Comparison of ENCODE assay signal across 8 mouse cellular contexts in the genomic region with DNA sequence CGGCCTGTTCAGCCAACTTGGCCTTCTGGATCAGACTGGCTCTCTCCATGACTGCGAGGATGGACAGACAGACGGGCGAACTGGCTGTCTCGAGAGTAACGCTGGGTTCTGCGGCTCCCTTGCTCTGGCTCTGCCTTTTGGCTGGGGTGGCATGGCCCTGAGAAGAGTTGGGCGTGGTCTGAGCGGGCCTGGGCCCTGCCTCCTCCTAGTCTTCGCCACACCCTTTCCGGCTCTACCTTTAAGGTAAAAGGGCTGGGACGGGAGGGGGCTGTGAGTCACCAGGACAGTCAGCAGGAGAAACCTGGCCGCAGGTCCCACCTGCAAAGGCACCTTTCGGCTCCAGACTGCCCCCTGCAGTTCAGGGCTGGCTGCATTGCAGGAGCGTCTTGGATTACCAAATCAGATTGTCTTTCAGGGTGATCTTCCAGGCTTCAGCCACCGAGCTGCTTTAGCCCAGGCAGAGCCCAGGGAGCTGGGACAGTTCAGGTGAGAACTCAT. TPM values are rescaled to one million over a fixed set of nuclear protein-coding genes. Genes with fewer than 3 reads are reported as not detected.
DNase-seq lines count a peak whose midpoint lies in the region; ATAC-seq lines count a peak whose summit lies in the region.

A gene (minus strand): TSS at position 448 of the 498 bp plus-strand sequence.

- H3K36me3 ChIP-seq in heart, embryonic 10.5 days: peaks cover 24% of the 10 kb centered on the region
- H3K36me3 ChIP-seq in heart, embryonic 15.5 days: peaks cover 14% of the 10 kb centered on the region; the same call in 1 of the 2 replicates
- 0 out of 2 replicates have a peak, but pooled peaks cover 4% of the 10 kb centered on the region for H3K36me3 ChIP-seq in stomach, embryonic 16.5 days (ENCODE audit: control insufficient read depth, insufficient read depth, low read length)

- no peak within 1 kb of the TSS for H3K27ac ChIP-seq in heart, embryonic 10.5 days
- H3K27ac ChIP-seq in heart, embryonic 15.5 days: peak within 1 kb of the TSS; percentile 21; the same call in 1 of the 2 replicates
- peak within 1 kb of the TSS; percentile 87 for H3K27ac ChIP-seq in stomach, embryonic 16.5 days (ENCODE audit: low read length)

- no peak within 1 kb of the TSS; the same call in 1 of the 2 replicates for H3K9ac ChIP-seq in heart, embryonic 15.5 days
- H3K9ac ChIP-seq in stomach, embryonic 16.5 days (ENCODE audit: low read length): peak within 1 kb of the TSS; percentile 66

- H3K9me3 ChIP-seq in heart, embryonic 10.5 days: no peaks in the 10 kb centered on the region
- no peaks in the 10 kb centered on the region for H3K9me3 ChIP-seq in heart, embryonic 15.5 days (replicated peaks)
- H3K9me3 ChIP-seq in stomach, embryonic 16.5 days (replicated peaks; ENCODE audit: control insufficient read depth, low read length): no peaks in the 10 kb centered on the region

- H3K27me3 ChIP-seq in heart, embryonic 10.5 days (ENCODE audit: insufficient read depth, poor library complexity, severe bottlenecking): peaks cover 58% of the 10 kb centered on the region
- peaks cover 39% of the 10 kb centered on the region for H3K27me3 ChIP-seq in heart, embryonic 15.5 days
- H3K27me3 ChIP-seq in stomach, embryonic 16.5 days (ENCODE audit: control insufficient read depth, insufficient read depth, low read length): peaks cover 12% of the 10 kb centered on the region

- DNase-seq in heart, embryonic 10.5 days (ENCODE audit: low spot score): no peak
- no peak for DNase-seq in heart, adult 8-10 months (ENCODE audit: low spot score)
- peak; percentile 60 to 77 for DNase-seq in cerebellum, postnatal 25 days
- peak; percentile 82 for DNase-seq in kidney, postnatal 10 days
- DNase-seq in lung, postnatal 36 days: peak; percentile 91
- no peak for DNase-seq in layer of hippocampus, postnatal 36 days

- H3K4me1 ChIP-seq in heart, embryonic 10.5 days: peaks cover 22% of the 10 kb centered on the region
- H3K4me1 ChIP-seq in heart, embryonic 15.5 days (replicated peaks): peaks cover 19% of the 10 kb centered on the region
- peaks cover 22% of the 10 kb centered on the region for H3K4me1 ChIP-seq in stomach, embryonic 16.5 days (ENCODE audit: control insufficient read depth, insufficient read depth, low read length)

- ATAC-seq in heart, embryonic 15.5 days (replicated peaks; ENCODE audit: insufficient number of reproducible peaks, insufficient read depth, low FRiP score, low read depth): no peak
- peak; percentile 75 for ATAC-seq in stomach, embryonic 16.5 days (ENCODE audit: insufficient read depth, low FRiP score)

- H3K4me2 ChIP-seq in heart, embryonic 15.5 days: peak within 1 kb of the TSS; percentile 61
- H3K4me2 ChIP-seq in stomach, embryonic 16.5 days (ENCODE audit: low read depth, low read length): peak within 1 kb of the TSS; percentile 41

- H3K4me3 ChIP-seq in heart, embryonic 10.5 days: peak within 1 kb of the TSS; percentile 45
- H3K4me3 ChIP-seq in heart, embryonic 15.5 days: peak within 1 kb of the TSS; percentile 37
- H3K4me3 ChIP-seq in stomach, embryonic 16.5 days (replicated peaks; ENCODE audit: low read length): peak within 1 kb of the TSS; percentile 58

- under 1% methylated on average over 16 of the region's 16 CpGs for WGBS in heart, embryonic 10.5 days
- WGBS in heart, embryonic 15.5 days: 4% methylated on average over 16 of the region's 16 CpGs
- WGBS in stomach, embryonic 16.5 days: 3% methylated on average over 16 of the region's 16 CpGs

RNA-seq across cellular contexts. Expression of the gene that starts here (rescaled TPM):
- polyA plus RNA-seq in heart, embryonic 10.5 days (2016; fragmentation: Nextera tagmentation; extraction: Ambion mirVana): 4.3 and 12.9 TPM in 2 replicates
- 1 to 10 TPM in 3 of 4 experiments, under 1 TPM in 1; 0.88 to 1.6 (median 1.1) TPM for total RNA-seq in heart, adult 8-10 months (2022)
- polyA plus RNA-seq in heart, embryonic 15.5 days (2015; fragmentation: Nextera tagmentation; extraction: Ambion mirVana): 3.0 and 25.1 TPM in 2 replicates
- 339 and 468 TPM in 2 replicates for polyA plus RNA-seq in stomach, embryonic 16.5 days (2015; fragmentation: Nextera tagmentation; extraction: Ambion mirVana)
- total RNA-seq in layer of hippocampus, postnatal 36 days (2021): 1 to 10 TPM; 1.5 to 1.9 TPM

Comparison
In these comparisons a context has a peak if more than half of its experiments do, and no peak if none do; other contexts are left out.
1. RNA of the gene that starts here (polyA plus RNA-seq): 339 to 468 TPM in stomach, embryonic 16.5 days; 4.3 to 12.9 TPM in heart, embryonic 10.5 days and 3.0 to 25.1 TPM in heart, embryonic 15.5 days; every median in the first group is over 10 times any median in the second.
2. DNase-seq: peak in cerebellum, postnatal 25 days (2 of 2), kidney, postnatal 10 days (single experiment) and lung, postnatal 36 days (single experiment); none in heart, embryonic 10.5 days (single experiment), heart, adult 8-10 months (single experiment) and layer of hippocampus, postnatal 36 days (0 of 2).
3. Peak in every context shown above with its lines, with median percentiles within 50 percentile points of each other: H3K4me3 ChIP-seq.